Mouse (Mus musculus) C2C12 (cell line): ENCODE results near the gene Gmppb.

Experiments
- CTCF ChIP-seq: IDR thresholded peaks from one replicate; pipeline ENCODE4 v1.5.1; 2011; ENCODE audit not compliant: control insufficient read depth, insufficient read depth, insufficient read length
- MAX ChIP-seq: IDR thresholded peaks from one replicate; pipeline ENCODE4 v1.6.1; 2011; ENCODE audit warnings: mild to moderate bottlenecking, control low read depth
- MYOG ChIP-seq: IDR thresholded peaks from one replicate; pipeline ENCODE4 v1.6.1; 2011; ENCODE audit not compliant: control insufficient read depth, insufficient read length; ENCODE audit errors: extremely low read depth

- TF ChIP-seq MAX (no peak), CTCF (no peak), MYOG (no peak)
Measured at GRCm38 (mm10) chr9:108085261-108085660, 36.2 kb downstream of the Gmppb start.
